Mouse (Mus musculus) forebrain, postnatal 0 days (tissue): ENCODE measurements around the gene Cma2. TPM values are rescaled to one million over a fixed set of nuclear protein-coding genes. Genes with fewer than 3 reads are reported as not detected.
"Not testable (repeated sequence)": the region's sequence is repeated elsewhere in the genome, so short reads cannot be mapped to it uniquely, and the experiment has no call there.

Source experiments
- ATAC-seq: fragments of 200-750 bp; cut with Nextera tagmentation; 2 replicates; pipeline ENCODE4 v1.8.0; 2017; ENCODE audit warnings: mild to moderate bottlenecking, moderate library complexity
- DNase-seq: peaks from one replicate; pipeline ENCODE4 v3.0.0-alpha.2; 2015
- H3K27ac ChIP-seq: fragments of 300-500 bp; sonication (generic); 2 replicates; pipeline ENCODE4 v1.5.1; 2014; ENCODE audit warnings: low read depth, mild to moderate bottlenecking, antibody characterized with exemption, low read length, moderate library complexity, mixed read lengths
- H3K27me3 ChIP-seq: fragments of 300-500 bp; sonication (generic); 2 replicates; pipeline ENCODE4 v1.6.1; 2014; ENCODE audit warnings: mild to moderate bottlenecking, low read length, mixed read lengths; ENCODE audit not compliant: insufficient read depth
- H3K36me3 ChIP-seq: fragments of 300-500 bp; sonication (generic); 2 replicates; pipeline ENCODE4 v1.6.1; 2014; ENCODE audit warnings: mild to moderate bottlenecking, moderate library complexity; ENCODE audit not compliant: insufficient read depth
- H3K4me1 ChIP-seq: fragments of 300-500 bp; sonication (generic); 2 replicates; pipeline ENCODE4 v1.6.1; 2014; ENCODE audit warnings: antibody characterized with exemption; ENCODE audit not compliant: insufficient read depth
- H3K4me2 ChIP-seq: fragments of 300-500 bp; sonication (generic); 2 replicates; pipeline ENCODE4 v1.6.1; 2014; ENCODE audit warnings: low read depth, mild to moderate bottlenecking, moderate library complexity
- H3K4me3 ChIP-seq: fragments of 300-500 bp; sonication (generic); 2 replicates; pipeline ENCODE4 v1.5.1; 2014; ENCODE audit warnings: low read depth, low read length, mixed read lengths
- H3K9ac ChIP-seq: fragments of 300-500 bp; sonication (generic); 2 replicates; pipeline ENCODE4 v1.6.1; 2014; ENCODE audit warnings: mild to moderate bottlenecking
- H3K9me3 ChIP-seq: fragments of 300-500 bp; sonication (generic); 2 replicates; pipeline ENCODE4 v1.6.1; 2016; ENCODE audit warnings: low read length
- CTCF ChIP-seq: sonication (generic); IDR thresholded peaks from 2 replicates; pipeline ENCODE4 v1.5.1; 2016; ENCODE audit warnings: antibody characterized with exemption, control low read depth, low read depth
- WGBS: fragments of 180-500 bp; shearing (Covaris S2); extraction: QIAGEN DNeasy Blood & Tissue Kit; methylation state at CpG from one replicate; pipeline ENCODE4 v1.1.7; 2014; 5-methylcytosine and 5-hydroxymethylcytosine counted together
- polyA plus RNA-seq: library from polyadenylated mRNA; unstranded; fragments of >200 nt; fragmentation: Nextera tagmentation; extraction: Ambion mirVana; gene quantifications from 2 replicates; pipeline ENCODE4 v1.2.1, GENCODE M21; 2015
- total RNA-seq: library from RNA; depleted of rRNA; stranded (reverse); fragments of >200 nt; gene quantifications from 2 replicates; pipeline ENCODE4 v1.2.3, GENCODE M21; 2014; rRNA removed

Gene Cma2
- total and polyA plus RNA-seq, 2 experiments from 2014 or later, result not detected

GRCm38 (mm10) chr14:55963900-55964299 lies 13.1 kb downstream of the Cma2 start:
- whole genome bisulfite sequencing, result 55% methylated on average over 2 of the region's 2 CpGs
- H3K9me3 ChIP-seq, H3K4me2 ChIP-seq, H3K4me1 ChIP-seq, H3K9ac ChIP-seq, H3K36me3 ChIP-seq, H3K4me3 ChIP-seq, ATAC-seq, H3K27me3 ChIP-seq, H3K27ac ChIP-seq: not testable (repeated sequence)
- DNase-seq, result peak; percentile 8
- peak; percentile 16; the same call in 1 of the 2 replicates for TF ChIP-seq CTCF

GRCm38 (mm10) chr14:55987464-55987863 lies 36.7 kb downstream of the Cma2 start:
- WGBS, result 93% methylated on average over 1 of the region's 3 CpGs
- H3K36me3 ChIP-seq, H3K4me2 ChIP-seq, ATAC-seq, H3K4me1 ChIP-seq, H3K9ac ChIP-seq, H3K4me3 ChIP-seq, H3K9me3 ChIP-seq, H3K27me3 ChIP-seq, DNase-seq, H3K27ac ChIP-seq: not testable (repeated sequence)

GRCm38 (mm10) chr14:56013147-56013546 lies 62.4 kb downstream of the Cma2 start:
- Histone ChIP-seq H3K4me3 (no peak overlapping the region), H3K9ac (no peak overlapping the region), H3K4me1 (no peaks in the 10 kb centered on the region), H3K27me3 (no peaks in the 10 kb centered on the region), H3K36me3 (no peaks in the 10 kb centered on the region), H3K9me3 (no peaks in the 10 kb centered on the region), H3K27ac (no peak overlapping the region), H3K4me2 (no peak overlapping the region)
- no peak for DNase-seq
- WGBS, result 78% methylated on average over 3 of the region's 3 CpGs
- no peak for TF ChIP-seq CTCF
- no peak for ATAC-seq

- no peaks in the 10 kb centered on the region for H3K4me1 ChIP-seq
- DNase-seq, result no peak
- no peak for TF ChIP-seq CTCF
- ATAC-seq, result no peak
- H3K4me2 ChIP-seq, result no peak overlapping the region
- H3K27ac ChIP-seq, result no peak overlapping the region
- H3K9ac ChIP-seq, result no peak overlapping the region
- H3K27me3 ChIP-seq, result no peaks in the 10 kb centered on the region
- H3K36me3 ChIP-seq, result no peaks in the 10 kb centered on the region
- WGBS, result 93% methylated on average over 2 of the region's 2 CpGs
- no peak overlapping the region for H3K4me3 ChIP-seq
- no peaks in the 10 kb centered on the region for H3K9me3 ChIP-seq
Measured at GRCm38 (mm10) chr14:56013924-56014323, 63.1 kb downstream of the Cma2 start.

GRCm38 (mm10) chr14:56017671-56018070 lies 66.9 kb downstream of the Cma2 start, which contains the start of gene Mcpt1:
Gene Mcpt1 (plus strand): TSS chr14:56017971.
- not testable (repeated sequence) for H3K4me1 ChIP-seq, H3K36me3 ChIP-seq, ATAC-seq, DNase-seq, H3K27ac ChIP-seq, H3K9ac ChIP-seq, H3K27me3 ChIP-seq, H3K9me3 ChIP-seq, H3K4me3 ChIP-seq, H3K4me2 ChIP-seq
- 87% methylated on average over 3 of the region's 3 CpGs for WGBS

GRCm38 (mm10) chr14:56019446-56019845 lies 68.7 kb downstream of the Cma2 start:
- 68% methylated on average over 1 of the region's 1 CpGs for WGBS
- DNase-seq (no peak), ATAC-seq (no peak)
- no peak overlapping the region for H3K27ac ChIP-seq
- no peaks in the 10 kb centered on the region for H3K4me1 ChIP-seq
- no peaks in the 10 kb centered on the region for H3K27me3 ChIP-seq
- H3K4me2 ChIP-seq, result no peak overlapping the region
- no peak overlapping the region for H3K9ac ChIP-seq
- no peak overlapping the region for H3K4me3 ChIP-seq
- no peaks in the 10 kb centered on the region for H3K9me3 ChIP-seq
- no peaks in the 10 kb centered on the region for H3K36me3 ChIP-seq
- no peak for TF ChIP-seq CTCF

- WGBS, result 84% methylated on average over 4 of the region's 4 CpGs
Measured at GRCm38 (mm10) chr14:56021305-56021704, 70.5 kb downstream of the Cma2 start.

More at GRCm38 (mm10) chr14:56021305-56021704, 70.5 kb downstream of the Cma2 start:
- not testable (repeated sequence) for H3K4me3 ChIP-seq, H3K27ac ChIP-seq, H3K4me2 ChIP-seq, H3K36me3 ChIP-seq, ATAC-seq, H3K27me3 ChIP-seq, H3K9ac ChIP-seq, DNase-seq, H3K4me1 ChIP-seq, H3K9me3 ChIP-seq

Other genes starting within 250 kb of the Cma2 start
- 0.05 and 0.15 TPM in 2 replicates for gene Tgm1, start 237.1 kb upstream of the Cma2 start, total RNA-seq
- gene Tgm1, start 237.1 kb upstream of the Cma2 start, polyA plus RNA-seq, result 0.15 and 0.21 TPM in 2 replicates
- 72.8 and 73.3 TPM in 2 replicates for gene Rabggta, start 228.7 kb upstream of the Cma2 start, total RNA-seq
- gene Rabggta, start 228.7 kb upstream of the Cma2 start, polyA plus RNA-seq, result 49.4 and 56.9 TPM in 2 replicates
- gene Dhrs1, start 205.3 kb upstream of the Cma2 start, total RNA-seq, result 70.4 and 83.8 TPM in 2 replicates
- gene Dhrs1, start 205.3 kb upstream of the Cma2 start, polyA plus RNA-seq, result 83.3 and 86.0 TPM in 2 replicates
- gene Nop9, start 205.3 kb upstream of the Cma2 start, total RNA-seq, result 23.3 and 34.7 TPM in 2 replicates
- gene Nop9, start 205.3 kb upstream of the Cma2 start, polyA plus RNA-seq, result 21.4 and 25.6 TPM in 2 replicates
- gene Cideb, start 192.5 kb upstream of the Cma2 start, total RNA-seq, result 0.23 and 0.43 TPM in 2 replicates
- 0.20 and 0.54 TPM in 2 replicates for gene Cideb, start 192.5 kb upstream of the Cma2 start, polyA plus RNA-seq
- 0.38 TPM in 2 replicates for gene Ltb4r2, start 189.6 kb upstream of the Cma2 start, total RNA-seq
- gene Ltb4r2, start 189.6 kb upstream of the Cma2 start, polyA plus RNA-seq, result 0.65 and 1.1 TPM in 2 replicates
- gene Ltb4r1, start 185.0 kb upstream of the Cma2 start, total RNA-seq, result 0.38 and 0.48 TPM in 2 replicates
- 0.90 and 0.99 TPM in 2 replicates for gene Ltb4r1, start 185.0 kb upstream of the Cma2 start, polyA plus RNA-seq
- gene Adcy4, start 166.9 kb upstream of the Cma2 start, total RNA-seq, result 1.6 and 3.6 TPM in 2 replicates
- gene Adcy4, start 166.9 kb upstream of the Cma2 start, polyA plus RNA-seq, result 1.6 and 1.7 TPM in 2 replicates
- gene Ripk3, start 162.1 kb upstream of the Cma2 start, total RNA-seq, result 0.46 and 0.90 TPM in 2 replicates
- 0.86 and 2.0 TPM in 2 replicates for gene Ripk3, start 162.1 kb upstream of the Cma2 start, polyA plus RNA-seq
- gene Nfatc4, start 127.8 kb upstream of the Cma2 start, total RNA-seq, result 6.0 and 11.9 TPM in 2 replicates
- 3.2 and 3.9 TPM in 2 replicates for gene Nfatc4, start 127.8 kb upstream of the Cma2 start, polyA plus RNA-seq
- 24.2 and 28.5 TPM in 2 replicates for gene Nynrin, start 97.0 kb upstream of the Cma2 start, total RNA-seq
- gene Nynrin, start 97.0 kb upstream of the Cma2 start, polyA plus RNA-seq, result 4.4 and 5.5 TPM in 2 replicates
- 0.29 and 0.46 TPM in 2 replicates for gene Cbln3, start 66.6 kb upstream of the Cma2 start, total RNA-seq
- 0.24 and 0.33 TPM in 2 replicates for gene Cbln3, start 66.6 kb upstream of the Cma2 start, polyA plus RNA-seq
- 13.6 and 20.0 TPM in 2 replicates for gene Khnyn, start 66.0 kb upstream of the Cma2 start, total RNA-seq
- gene Khnyn, start 66.0 kb upstream of the Cma2 start, polyA plus RNA-seq, result 3.2 and 5.3 TPM in 2 replicates
- gene Sdr39u1, start 50.7 kb upstream of the Cma2 start, total RNA-seq, result 96.2 and 103 TPM in 2 replicates
- gene Sdr39u1, start 50.7 kb upstream of the Cma2 start, polyA plus RNA-seq, result 131 and 132 TPM in 2 replicates
- gene Cma1, start 6.3 kb upstream of the Cma2 start, total RNA-seq, result 0.76 and 2.6 TPM in 2 replicates
- gene Cma1, start 6.3 kb upstream of the Cma2 start, polyA plus RNA-seq, result 3.7 and 4.4 TPM in 2 replicates
- gene Mcpt1, start 67.0 kb downstream of the Cma2 start, total RNA-seq, result not detected in 2 replicates
- not detected in 2 replicates for gene Mcpt1, start 67.0 kb downstream of the Cma2 start, polyA plus RNA-seq
- gene Mcpt9, start 79.5 kb downstream of the Cma2 start, total RNA-seq, result not detected in 2 replicates
- gene Mcpt9, start 79.5 kb downstream of the Cma2 start, polyA plus RNA-seq, result not detected in 2 replicates
- not detected in 2 replicates for gene Mcpt2, start 91.1 kb downstream of the Cma2 start, total RNA-seq
- not detected in 2 replicates for gene Mcpt2, start 91.1 kb downstream of the Cma2 start, polyA plus RNA-seq
- 0.46 TPM in 1 of 2 replicates, not detected in the other for gene Mcpt4, start 111.3 kb downstream of the Cma2 start, total RNA-seq
- gene Mcpt4, start 111.3 kb downstream of the Cma2 start, polyA plus RNA-seq, result 0.36 TPM in 1 of 2 replicates, not detected in the other
- gene Mcpt8, start 134.3 kb downstream of the Cma2 start, total RNA-seq, result not detected in 2 replicates
- gene Mcpt8, start 134.3 kb downstream of the Cma2 start, polyA plus RNA-seq, result not detected in 2 replicates
- gene Ctsg, start 151.6 kb downstream of the Cma2 start, total RNA-seq, result 0.92 TPM in 1 of 2 replicates, not detected in the other
- 0.41 TPM in 1 of 2 replicates, not detected in the other for gene Ctsg, start 151.6 kb downstream of the Cma2 start, polyA plus RNA-seq
- gene Gzme, start 169.6 kb downstream of the Cma2 start, total RNA-seq, result not detected in 2 replicates
- not detected in 2 replicates for gene Gzme, start 169.6 kb downstream of the Cma2 start, polyA plus RNA-seq
- gene Gzmd, start 181.6 kb downstream of the Cma2 start, total RNA-seq, result not detected in 2 replicates
- not detected in 2 replicates for gene Gzmd, start 181.6 kb downstream of the Cma2 start, polyA plus RNA-seq
- gene Gzmg, start 208.6 kb downstream of the Cma2 start, total RNA-seq, result not detected in 2 replicates
- not detected in 2 replicates for gene Gzmg, start 208.6 kb downstream of the Cma2 start, polyA plus RNA-seq
- gene Gzmn, start 223.6 kb downstream of the Cma2 start, total RNA-seq, result not detected in 2 replicates
- not detected in 2 replicates for gene Gzmn, start 223.6 kb downstream of the Cma2 start, polyA plus RNA-seq